Mouse (Mus musculus) megakaryocyte, embryonic 14.5 days (primary cell): ENCODE results near the gene Cyp26b1. TPM values are rescaled to one million over a fixed set of nuclear protein-coding genes. Genes with fewer than 3 reads are reported as not detected.

Experiments used
- H3K27me3 ChIP-seq: replicated peaks from 2 replicates; pipeline ENCODE3; 2012; ENCODE audit warnings: inconsistent platforms
- H3K36me3 ChIP-seq: replicated peaks from 2 replicates; pipeline ENCODE3; 2012; ENCODE audit warnings: low read length, inconsistent platforms, mixed read lengths
- H3K4me1 ChIP-seq: 2 replicates; pipeline ENCODE4 v1.6.1; 2012; ENCODE audit warnings: inconsistent platforms
- H3K4me3 ChIP-seq: replicated peaks from 2 replicates; pipeline ENCODE3; 2012; ENCODE audit warnings: moderate library complexity, mild to moderate bottlenecking, inconsistent platforms
- H3K9me3 ChIP-seq: 2 replicates; pipeline ENCODE4 v1.6.1; 2012; ENCODE audit warnings: inconsistent platforms
- FLI1 ChIP-seq: IDR thresholded peaks from 2 replicates; pipeline ENCODE4 v1.6.1; 2012; ENCODE audit warnings: low read length, inconsistent platforms, mixed read lengths
- GATA1 ChIP-seq: IDR thresholded peaks from 3 replicates; pipeline ENCODE4 v1.6.1; 2012; ENCODE audit warnings: mixed read lengths, low read length, inconsistent platforms, borderline replicate concordance
- polyA plus RNA-seq: library from polyadenylated mRNA; stranded (reverse); fragments of >175 nt; gene quantifications from 2 replicates; pipeline ENCODE4 v1.2.3, GENCODE M21; 2012; ENCODE audit warnings: low replicate concordance; ENCODE audit not compliant: insufficient read depth

The Cyp26b1 gene
- 0.11 TPM in 1 of 2 replicates, not detected in the other for polyA plus RNA-seq

DNA sequence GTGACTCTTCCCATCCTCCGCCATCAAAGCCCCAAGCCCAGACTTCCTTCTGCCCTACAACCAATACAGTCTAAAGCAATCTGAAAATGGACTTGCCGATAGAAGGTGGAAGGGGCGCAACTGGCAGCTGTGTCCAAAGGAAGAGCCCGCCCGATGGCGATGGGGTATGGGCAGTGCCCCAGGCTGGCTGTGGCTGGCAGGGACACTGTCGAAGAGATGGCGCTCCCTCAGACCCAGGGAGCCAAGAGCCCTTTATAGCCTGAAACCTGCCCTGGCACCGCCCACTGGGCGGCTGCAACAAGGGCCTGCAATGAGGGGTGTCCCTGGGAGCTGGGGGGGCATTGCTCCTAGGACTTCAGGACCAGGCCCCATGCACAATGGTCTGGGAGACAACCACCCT lies at the start of gene Cyp26b1:
Gene Cyp26b1, minus strand, starts transcription at position 216 of the 400 bp plus-strand sequence.
- TF ChIP-seq FLI1 (no peak), GATA1 (no peak)
- H3K4me3 ChIP-seq = no peak within 1 kb of the TSS
- H3K27me3 ChIP-seq = peaks cover 72% of the 10 kb centered on the region
- H3K9me3 ChIP-seq = no peaks in the 10 kb centered on the region
- H3K36me3 ChIP-seq = no peaks in the 10 kb centered on the region
- peaks cover 15% of the 10 kb centered on the region for H3K4me1 ChIP-seq

DNA sequence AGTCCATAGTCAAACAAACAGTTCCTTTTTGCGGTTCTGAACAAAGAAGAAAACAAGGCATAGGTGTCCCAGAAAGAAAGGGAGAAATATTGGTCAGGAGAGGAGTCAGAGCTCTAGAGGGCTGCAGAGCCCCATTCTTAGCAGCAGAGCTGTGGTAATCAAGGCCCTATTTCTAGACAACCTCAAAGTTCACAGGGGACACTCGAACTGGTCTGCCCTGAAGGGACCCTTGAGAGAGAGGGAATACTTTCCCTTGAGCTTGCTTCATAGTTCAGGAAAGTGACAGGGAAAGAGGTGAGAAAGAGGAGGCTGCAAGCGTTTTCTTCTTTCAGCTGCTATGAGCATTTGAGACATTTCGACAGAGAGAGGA lies 47.3 kb upstream of the Cyp26b1 start:
- Histone ChIP-seq H3K9me3 (no peaks in the 10 kb centered on the region), H3K36me3 (no peaks in the 10 kb centered on the region), H3K4me1 (peaks cover 3% of the 10 kb centered on the region; the same call in 1 of the 2 replicates), H3K27me3 (no peaks in the 10 kb centered on the region), H3K4me3 (no peak overlapping the region)
- TF ChIP-seq GATA1 (no peak), FLI1 (no peak)

- H3K4me3 ChIP-seq = no peak overlapping the region
- H3K4me1 ChIP-seq = peaks cover 3% of the 10 kb centered on the region; the same call in 1 of the 2 replicates
- no peaks in the 10 kb centered on the region for H3K9me3 ChIP-seq
- TF ChIP-seq FLI1 (no peak), GATA1 (no peak)
- no peaks in the 10 kb centered on the region for H3K27me3 ChIP-seq
- no peaks in the 10 kb centered on the region for H3K36me3 ChIP-seq
Measured at GRCm38 (mm10) chr6:84640324-84641061, 46.8 kb upstream of the Cyp26b1 start.

GRCm38 (mm10) chr6:84638206-84638605 lies 44.5 kb upstream of the Cyp26b1 start:
- Histone ChIP-seq H3K9me3 (no peaks in the 10 kb centered on the region), H3K36me3 (no peaks in the 10 kb centered on the region), H3K4me1 (peaks cover 3% of the 10 kb centered on the region; the same call in 1 of the 2 replicates), H3K27me3 (no peaks in the 10 kb centered on the region), H3K4me3 (no peak overlapping the region)
- TF ChIP-seq FLI1 (no peak), GATA1 (no peak)

- Histone ChIP-seq H3K4me3 (no peak overlapping the region), H3K4me1 (no peaks in the 10 kb centered on the region; the same call in 1 of the 2 replicates), H3K9me3 (no peaks in the 10 kb centered on the region), H3K27me3 (peaks cover 2% of the 10 kb centered on the region), H3K36me3 (no peaks in the 10 kb centered on the region)
- no peak for TF ChIP-seq GATA1
- no peak for TF ChIP-seq FLI1
Measured at GRCm38 (mm10) chr6:84631588-84631987, 37.9 kb upstream of the Cyp26b1 start.

GRCm38 (mm10) chr6:84630276-84630675 lies 36.6 kb upstream of the Cyp26b1 start:
- Histone ChIP-seq H3K4me3 (no peak overlapping the region), H3K27me3 (peaks cover 2% of the 10 kb centered on the region), H3K9me3 (no peaks in the 10 kb centered on the region), H3K4me1 (no peaks in the 10 kb centered on the region; the same call in 1 of the 2 replicates), H3K36me3 (no peaks in the 10 kb centered on the region)
- TF ChIP-seq GATA1 (no peak), FLI1 (no peak)

GRCm38 (mm10) chr6:84628831-84629230 lies 35.1 kb upstream of the Cyp26b1 start:
- Histone ChIP-seq H3K9me3 (no peaks in the 10 kb centered on the region), H3K36me3 (no peaks in the 10 kb centered on the region), H3K4me1 (no peaks in the 10 kb centered on the region; the same call in 1 of the 2 replicates), H3K27me3 (peaks cover 2% of the 10 kb centered on the region), H3K4me3 (no peak overlapping the region)
- no peak for TF ChIP-seq FLI1
- TF ChIP-seq GATA1 = no peak

- Histone ChIP-seq H3K27me3 (peaks cover 2% of the 10 kb centered on the region), H3K36me3 (no peaks in the 10 kb centered on the region), H3K9me3 (no peaks in the 10 kb centered on the region), H3K4me1 (no peaks in the 10 kb centered on the region), H3K4me3 (no peak overlapping the region)
- TF ChIP-seq FLI1 = no peak
- TF ChIP-seq GATA1 = no peak
Measured at GRCm38 (mm10) chr6:84626398-84626797, 32.7 kb upstream of the Cyp26b1 start.

DNA sequence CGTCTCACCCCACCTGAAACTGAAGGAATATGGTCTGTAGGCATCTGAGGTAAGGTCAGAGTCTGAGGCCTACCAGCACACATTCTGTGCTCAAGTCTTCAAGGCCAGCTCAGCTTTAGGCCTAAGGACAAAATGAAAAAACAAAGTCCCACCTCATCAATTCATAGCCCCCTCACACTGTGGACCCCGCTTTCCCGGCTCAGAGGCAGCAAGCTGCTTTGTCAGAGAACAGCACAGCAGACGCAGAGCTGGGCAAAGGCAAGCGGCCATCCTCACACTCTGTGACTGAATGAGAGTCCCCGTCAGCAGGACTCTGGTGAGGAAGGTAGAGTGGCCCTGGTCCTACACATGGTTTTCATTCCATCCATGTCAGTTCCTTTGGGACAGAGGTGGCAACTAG lies 25.5 kb upstream of the Cyp26b1 start:
- H3K9me3 ChIP-seq = no peaks in the 10 kb centered on the region
- no peak overlapping the region for H3K4me3 ChIP-seq
- peaks cover 1% of the 10 kb centered on the region for H3K27me3 ChIP-seq
- no peaks in the 10 kb centered on the region for H3K4me1 ChIP-seq
- no peak for TF ChIP-seq FLI1
- H3K36me3 ChIP-seq = no peaks in the 10 kb centered on the region

DNA sequence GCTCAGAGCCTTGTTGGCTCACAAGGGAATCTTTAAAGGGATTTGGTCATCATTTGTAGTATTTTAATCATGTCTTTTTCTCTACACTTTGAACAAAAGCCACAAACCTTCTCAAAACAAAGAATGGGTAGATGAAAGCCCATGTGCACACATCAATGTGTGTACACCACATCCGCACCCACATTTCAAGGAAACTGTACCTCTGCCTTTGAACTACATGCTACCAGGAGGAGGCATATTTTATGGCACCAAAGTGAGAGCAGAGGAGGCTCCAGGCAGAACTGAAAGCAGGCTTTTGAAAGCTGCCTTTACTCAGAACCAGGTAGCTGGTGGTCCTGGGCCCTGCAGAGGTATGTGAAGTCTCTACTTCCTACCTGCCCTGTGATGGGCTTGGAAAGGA lies 23.3 kb upstream of the Cyp26b1 start:
- TF ChIP-seq GATA1 (no peak), FLI1 (no peak)
- Histone ChIP-seq H3K36me3 (no peaks in the 10 kb centered on the region), H3K27me3 (peaks cover 1% of the 10 kb centered on the region), H3K4me3 (no peak overlapping the region), H3K4me1 (no peaks in the 10 kb centered on the region), H3K9me3 (peaks cover 9% of the 10 kb centered on the region)
